Mouse (Mus musculus) central nervous system, embryonic 14 days (tissue): ENCODE measurements around the gene Rsph6a. TPM values are rescaled to one million over a fixed set of nuclear protein-coding genes. Genes with fewer than 3 reads are reported as not detected.

ENCODE experiments used
- polyA plus RNA-seq: library from polyadenylated mRNA; depleted of rRNA; stranded (reverse); fragments of >200 nt; gene quantifications from 2 replicates; pipeline ENCODE4 v1.2.3, GENCODE M21; 2012; rRNA removed

Rsph6a gene
- 0.06 and 0.13 TPM in 2 replicates for polyA plus RNA-seq

DNA sequence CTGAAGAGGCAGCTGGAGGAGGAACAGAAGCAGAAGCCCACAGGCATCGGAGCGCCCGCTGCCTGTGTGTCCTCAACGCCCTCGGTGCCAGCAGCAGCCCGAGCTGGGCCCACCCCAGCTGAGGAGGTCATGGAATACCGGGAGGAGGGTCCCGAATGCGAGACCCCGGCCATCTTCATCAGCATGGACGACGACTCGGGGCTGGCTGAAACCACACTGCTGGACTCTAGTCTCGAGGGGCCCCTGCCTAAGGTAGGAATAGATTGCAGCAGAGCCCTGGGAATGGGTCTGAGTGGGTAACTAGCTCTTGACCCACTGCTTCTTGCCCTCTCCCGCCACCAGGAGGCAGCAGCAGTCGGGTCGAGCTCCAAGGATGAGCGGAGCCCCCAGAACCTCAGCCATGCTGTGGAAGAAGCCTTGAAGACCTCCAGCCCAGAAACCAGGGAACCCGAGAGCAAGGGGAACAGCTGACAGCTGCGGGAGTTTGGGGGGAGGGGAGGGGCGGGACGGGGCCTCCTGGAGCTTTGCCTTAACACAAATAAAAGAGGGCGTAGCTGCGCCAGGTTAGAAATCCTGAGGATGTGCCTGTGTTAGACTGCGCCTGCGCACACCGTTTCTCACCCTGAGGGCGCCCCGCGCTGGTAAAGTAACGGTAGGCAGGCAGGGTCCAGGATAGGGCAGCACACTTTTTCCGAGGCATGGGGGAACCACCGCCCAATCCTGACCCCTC is at the start of gene Rsph6a:
Rsph6a (plus strand) TSS at position 644 of the 730 bp plus-strand sequence.

DNA sequence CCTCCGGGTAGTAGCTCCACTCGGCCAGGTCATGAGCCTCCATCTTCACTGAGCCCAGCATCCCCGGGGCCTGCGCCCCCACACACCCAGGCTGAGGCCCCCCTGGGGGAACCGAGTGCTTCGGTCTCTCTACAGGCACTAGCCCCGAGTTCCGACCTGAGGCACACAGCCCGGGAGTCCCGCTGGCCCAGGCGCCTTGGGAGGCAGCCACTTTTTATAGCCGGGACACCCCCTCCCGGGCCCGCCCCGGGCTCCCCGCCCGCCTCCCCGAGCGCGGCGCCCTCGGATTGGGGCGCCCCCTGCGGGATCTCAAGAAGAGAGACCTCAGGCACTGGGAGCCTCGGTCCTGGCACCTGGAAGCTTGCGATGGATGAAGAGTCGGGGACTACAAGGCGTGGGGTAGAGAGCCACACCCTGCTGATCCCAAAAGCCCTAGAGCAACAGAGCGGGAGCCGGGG is 31.1 kb upstream of the Rsph6a start, which contains the start of gene Foxa3:
Foxa3 (minus strand) TSS at position 182 of the 458 bp plus-strand sequence.

DNA sequence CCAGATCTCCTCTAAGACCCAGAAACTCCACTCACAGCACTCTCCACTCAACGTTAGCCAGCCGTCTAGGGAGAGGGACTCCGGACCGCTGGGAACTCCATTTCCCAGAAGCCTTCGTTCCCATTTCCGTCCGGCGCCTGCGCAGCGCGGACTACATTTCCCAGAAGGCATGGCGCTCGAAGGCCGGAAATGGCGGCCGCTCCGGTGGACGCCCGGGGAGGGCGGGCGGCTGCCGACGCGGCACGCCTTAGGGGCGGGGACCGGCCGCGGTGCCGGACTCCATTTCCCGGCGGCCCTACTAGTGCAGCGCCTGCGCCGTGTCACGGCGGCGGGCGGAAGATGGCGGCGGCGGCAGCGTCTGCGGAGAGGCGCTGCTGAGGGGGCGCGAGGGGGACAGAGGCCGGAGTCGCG is 30.4 kb upstream of the Rsph6a start, which contains the start of gene Sympk:
Sympk (plus strand) TSS at position 282 of the 411 bp plus-strand sequence.

DNA sequence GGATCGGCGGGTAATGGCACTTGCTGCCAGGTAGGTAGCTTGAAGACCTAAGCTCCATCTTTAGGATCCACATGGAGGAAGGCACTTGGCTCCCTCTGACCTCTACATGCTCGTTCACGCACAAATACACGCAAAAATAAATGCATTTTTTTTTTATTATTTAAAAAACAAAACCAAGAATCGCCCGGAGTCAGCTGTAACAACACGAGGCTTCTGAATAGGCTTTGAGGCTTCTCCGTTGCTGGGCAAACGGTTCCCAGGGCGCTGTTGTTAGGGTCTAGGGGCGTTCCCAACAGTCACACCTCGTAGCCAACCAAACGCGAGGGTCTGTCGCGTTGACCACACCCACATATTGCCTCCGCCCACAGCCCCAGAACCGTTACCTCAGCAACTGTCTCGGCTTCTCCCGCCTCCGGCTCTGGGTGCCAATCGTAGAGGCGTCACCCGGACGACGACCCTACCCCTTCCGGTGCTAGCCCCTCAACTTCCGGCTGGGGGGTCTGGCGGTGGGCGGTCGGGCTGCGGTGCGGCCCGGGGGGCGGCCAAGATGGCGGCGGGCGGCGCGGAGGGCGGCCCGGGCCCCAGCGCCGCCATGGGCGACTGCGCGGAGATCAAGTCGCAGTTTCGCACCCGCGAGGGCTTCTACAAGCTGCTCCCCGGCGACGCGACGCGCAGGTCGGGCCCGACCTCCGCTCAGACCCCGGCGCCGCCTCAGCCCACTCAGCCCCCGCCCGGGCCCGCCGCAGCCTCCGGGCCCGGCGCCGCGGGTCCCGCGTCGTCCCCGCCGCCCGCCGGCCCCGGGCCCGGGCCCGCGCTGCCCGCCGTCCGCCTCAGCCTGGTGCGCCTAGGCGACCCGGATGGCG is 21.5 kb downstream of the Rsph6a start, which contains the start of gene Dmwd:
Dmwd (plus strand) TSS at position 505 of the 863 bp plus-strand sequence.

DNA sequence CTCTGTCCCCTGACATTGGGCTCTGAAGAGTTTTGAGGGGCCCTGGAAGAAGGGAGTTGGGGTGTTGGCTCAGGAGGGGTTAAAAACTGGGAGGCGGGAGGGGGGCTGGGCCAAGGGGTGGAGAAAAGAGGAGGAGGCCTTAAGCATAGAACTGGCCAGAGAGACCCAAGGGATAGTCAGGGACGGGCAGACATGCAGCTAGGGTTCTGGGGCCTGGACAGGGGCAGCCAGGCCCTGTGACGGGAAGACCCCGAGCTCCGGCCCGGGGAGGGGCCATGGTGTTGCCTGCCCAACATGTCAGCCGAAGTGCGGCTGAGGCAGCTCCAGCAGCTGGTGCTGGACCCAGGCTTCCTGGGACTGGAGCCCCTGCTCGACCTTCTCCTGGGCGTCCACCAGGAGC is 29.2 kb downstream of the Rsph6a start, which contains the start of gene Dmpk:
Dmpk (plus strand) TSS at position 149 of the 400 bp plus-strand sequence.

DNA sequence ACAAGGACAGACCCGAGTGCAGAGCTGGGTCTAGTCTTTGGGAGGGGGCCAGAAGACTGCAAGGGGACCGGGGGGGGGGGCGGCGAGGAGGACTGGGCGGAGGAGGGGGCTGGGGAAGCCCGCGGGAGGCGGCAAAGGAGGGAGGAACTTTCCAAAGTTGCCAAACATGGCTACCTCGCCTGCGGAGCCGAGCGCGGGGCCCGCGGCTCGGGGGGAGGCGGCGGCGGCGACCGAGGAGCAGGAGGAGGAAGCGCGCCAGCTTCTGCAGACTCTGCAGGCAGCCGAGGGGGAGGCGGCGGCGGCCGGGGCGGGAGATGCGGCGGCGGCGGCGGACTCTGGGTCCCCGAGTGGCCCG is 40.0 kb downstream of the Rsph6a start, which contains the start of gene Six5:
Six5 (plus strand) TSS at position 124 of the 355 bp plus-strand sequence.

DNA sequence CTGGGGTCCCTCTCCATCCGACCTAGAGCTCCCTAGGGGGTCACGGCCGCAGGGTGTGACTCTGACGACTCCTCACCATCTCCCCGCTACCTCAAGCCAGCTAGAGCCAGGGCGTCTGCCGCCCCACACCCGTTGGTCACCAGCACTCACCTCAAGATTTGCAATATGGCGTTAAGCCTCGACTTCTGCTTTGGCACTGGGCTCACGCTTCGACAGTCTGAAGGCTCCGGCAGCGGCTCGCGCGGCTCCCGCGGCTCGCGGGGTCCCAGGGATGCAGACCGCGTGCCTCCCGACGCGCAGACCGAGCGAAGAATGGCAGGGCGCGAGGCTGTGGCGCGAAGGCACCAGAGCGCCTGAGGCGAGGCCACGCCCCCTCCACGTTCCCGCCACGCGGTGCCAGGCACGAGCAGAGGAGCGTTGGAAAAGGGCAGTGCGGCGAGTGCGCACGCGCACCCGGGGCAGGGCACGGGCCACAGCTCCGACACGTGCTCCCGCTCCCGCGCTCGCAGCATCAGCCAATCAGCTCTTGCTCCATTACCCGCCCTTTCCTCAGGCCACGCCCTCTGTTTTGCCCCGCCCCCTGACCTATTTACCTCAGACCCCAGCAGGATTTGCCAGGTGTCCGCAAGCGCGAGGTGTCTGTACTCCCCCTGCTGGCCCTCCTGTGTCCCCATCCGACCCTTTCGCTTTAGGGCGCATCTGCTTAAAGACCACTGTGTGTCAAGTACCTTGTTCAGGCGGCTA is 63.7 kb downstream of the Rsph6a start, which contains the start of gene Gm4969:
Gm4969 (minus strand) TSS at position 341 of the 744 bp plus-strand sequence.

DNA sequence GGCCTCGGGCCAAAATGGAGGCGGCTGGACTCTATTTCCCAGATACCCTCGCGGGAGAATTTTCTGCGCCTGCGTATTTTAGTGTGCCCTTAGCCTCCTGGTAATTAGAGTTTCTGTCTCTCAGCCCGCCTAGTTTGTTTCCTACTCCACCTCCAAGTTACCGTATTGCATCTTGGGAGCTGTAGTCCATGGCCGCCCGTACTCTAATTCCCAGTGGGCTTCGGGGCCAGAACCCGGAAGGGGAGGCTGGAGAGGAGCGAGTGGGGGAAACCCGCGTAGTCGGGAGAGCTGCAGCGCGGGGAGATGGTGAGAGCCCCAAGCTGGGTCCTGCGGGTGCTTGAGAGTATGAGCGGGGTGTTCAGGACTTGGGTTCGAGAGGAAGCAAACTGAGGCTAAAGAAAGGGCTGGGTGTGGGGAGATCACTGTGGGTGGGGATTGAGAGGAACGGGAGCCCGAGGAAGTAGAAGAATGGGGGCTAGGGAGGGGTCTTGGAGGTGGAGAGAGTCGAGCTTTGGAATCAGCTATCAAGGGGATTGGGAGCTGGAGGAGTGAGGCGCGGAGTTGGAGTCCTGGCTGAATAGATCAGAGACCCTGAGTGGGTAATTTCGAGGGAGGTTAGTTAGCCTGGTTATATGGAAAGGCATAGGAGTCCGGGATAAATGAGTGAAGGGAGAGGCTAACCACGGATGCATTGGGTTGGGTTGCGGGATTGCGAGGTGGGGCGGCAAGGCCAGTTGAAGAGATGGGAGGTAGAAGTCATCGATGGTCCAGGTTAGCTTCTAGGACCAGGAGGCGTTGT is 65.3 kb downstream of the Rsph6a start, which contains the start of gene Fbxo46:
Fbxo46 (plus strand) TSS at position 229 of the 799 bp plus-strand sequence.

Other genes starting within 250 kb of the Rsph6a start
- gene Psg17, start 233.1 kb upstream of the Rsph6a start, polyA plus RNA-seq = 0.19 and 0.21 TPM in 2 replicates
- 0.77 and 0.98 TPM in 2 replicates for gene Mill2, start 214.7 kb upstream of the Rsph6a start, polyA plus RNA-seq
- gene Pglyrp1, start 183.4 kb upstream of the Rsph6a start, polyA plus RNA-seq = 6.9 and 7.9 TPM in 2 replicates
- gene Ccdc61, start 144.3 kb upstream of the Rsph6a start, polyA plus RNA-seq = 34.8 and 37.2 TPM in 2 replicates
- 25.7 and 28.5 TPM in 2 replicates for gene Nova2, start 128.8 kb upstream of the Rsph6a start, polyA plus RNA-seq
- 2.4 and 2.8 TPM in 2 replicates for gene Nanos2, start 67.3 kb upstream of the Rsph6a start, polyA plus RNA-seq
- 12.2 and 13.7 TPM in 2 replicates for gene Mypop, start 63.4 kb upstream of the Rsph6a start, polyA plus RNA-seq
- gene Irf2bp1, start 50.6 kb upstream of the Rsph6a start, polyA plus RNA-seq = 48.6 and 51.4 TPM in 2 replicates
- 0.09 and 0.76 TPM in 2 replicates for gene Foxa3, start 31.2 kb upstream of the Rsph6a start, polyA plus RNA-seq
- gene Sympk, start 30.3 kb upstream of the Rsph6a start, polyA plus RNA-seq = 94.7 and 95.7 TPM in 2 replicates
- 154 and 161 TPM in 2 replicates for gene Dmwd, start 21.5 kb downstream of the Rsph6a start, polyA plus RNA-seq
- gene Dmpk, start 29.2 kb downstream of the Rsph6a start, polyA plus RNA-seq = 66.0 and 81.7 TPM in 2 replicates
- 20.6 and 32.0 TPM in 2 replicates for gene Six5, start 39.9 kb downstream of the Rsph6a start, polyA plus RNA-seq
- gene Gm4969, start 63.7 kb downstream of the Rsph6a start, polyA plus RNA-seq = 5.3 and 6.0 TPM in 2 replicates
- 12.5 and 13.2 TPM in 2 replicates for gene Fbxo46, start 65.2 kb downstream of the Rsph6a start, polyA plus RNA-seq
- 15.7 and 17.0 TPM in 2 replicates for gene Qpctl, start 94.6 kb downstream of the Rsph6a start, polyA plus RNA-seq
- 153 and 184 TPM in 2 replicates for gene Snrpd2, start 95.0 kb downstream of the Rsph6a start, polyA plus RNA-seq
- 12.0 and 19.1 TPM in 2 replicates for gene Gipr, start 111.4 kb downstream of the Rsph6a start, polyA plus RNA-seq
- 47.2 and 49.2 TPM in 2 replicates for gene Eml2, start 121.7 kb downstream of the Rsph6a start, polyA plus RNA-seq
- gene Gpr4, start 157.8 kb downstream of the Rsph6a start, polyA plus RNA-seq = 4.1 and 4.4 TPM in 2 replicates
- gene Opa3, start 173.6 kb downstream of the Rsph6a start, polyA plus RNA-seq = 25.6 and 27.9 TPM in 2 replicates
- 64.3 and 74.5 TPM in 2 replicates for gene Vasp, start 217.1 kb downstream of the Rsph6a start, polyA plus RNA-seq
- 0.83 and 1.1 TPM in 2 replicates for gene Ppm1n, start 225.4 kb downstream of the Rsph6a start, polyA plus RNA-seq
- gene Rtn2, start 227.9 kb downstream of the Rsph6a start, polyA plus RNA-seq = 118 and 136 TPM in 2 replicates